Comparison of ENCODE assay signal across 14 mouse cellular contexts in the genomic region with DNA sequence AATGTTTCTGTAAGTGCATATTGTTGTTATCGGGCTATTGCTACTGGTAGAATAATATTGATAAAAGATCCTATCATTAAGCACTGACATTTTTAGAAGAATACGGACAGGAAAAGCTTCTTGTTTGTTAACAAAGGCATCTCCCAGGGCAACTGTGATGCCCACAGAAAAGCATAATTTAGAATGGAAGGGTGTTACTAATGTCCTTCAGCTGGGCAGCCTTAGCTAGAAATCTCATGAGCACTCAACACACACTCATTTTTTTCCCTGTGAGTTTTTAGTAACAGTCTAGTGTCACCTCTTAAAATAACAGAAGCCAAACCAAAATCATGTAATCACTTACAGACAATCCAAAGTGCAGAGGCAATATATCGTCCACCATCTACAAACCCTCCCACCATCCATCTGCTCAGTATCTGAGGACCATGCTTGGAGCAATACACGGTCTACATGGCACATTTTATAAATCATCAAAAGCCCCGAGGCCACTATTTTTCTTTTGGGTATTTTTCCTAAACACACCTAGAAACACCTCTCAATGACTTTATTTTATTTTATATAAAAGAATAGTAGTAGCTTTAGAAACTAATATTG.
"Had no signal": no experiment of that assay in that cellular context is flagged by ENCODE, and none has a peak within 500 bp of the region (broad histone marks: within the 10 kb centered on the region; RNA-seq: fewer than 3 reads in every experiment).

No protein-coding gene starts in this region.

- ATAC-seq: liver, embryonic 12.5 days had no signal

- H3K4me2 ChIP-seq: limb, embryonic 15.5 days; liver, embryonic 12.5 days; lung, embryonic 15.5 days; midbrain, embryonic 11.5 days; midbrain, embryonic 15.5 days had no signal

- H3K9me3 ChIP-seq: limb, embryonic 15.5 days; liver, embryonic 12.5 days; lung, embryonic 15.5 days; midbrain, embryonic 15.5 days had no signal

- H3K27me3 ChIP-seq: limb, embryonic 15.5 days; liver, embryonic 12.5 days; lung, embryonic 15.5 days; midbrain, embryonic 15.5 days had no signal

- DNase-seq: kidney, adult 11 months; kidney, adult 9 months; kidney, postnatal 36 days; retina, postnatal 1 day; right cerebral cortex, postnatal 4 days; spleen, adult 18-20 months; thymus, adult 2 months; thymus, postnatal 25 days had no signal

- H3K27ac ChIP-seq: kidney, postnatal 0 days; limb, embryonic 15.5 days; liver, embryonic 12.5 days; lung, embryonic 15.5 days; midbrain, embryonic 15.5 days had no signal

- H3K4me3 ChIP-seq: limb, embryonic 15.5 days; liver, embryonic 12.5 days; lung, embryonic 15.5 days; midbrain, embryonic 15.5 days had no signal

- H3K36me3 ChIP-seq: limb, embryonic 15.5 days; liver, embryonic 12.5 days; lung, embryonic 15.5 days; midbrain, embryonic 15.5 days had no signal

- H3K9ac ChIP-seq: limb, embryonic 15.5 days; liver, embryonic 12.5 days; lung, embryonic 15.5 days; midbrain, embryonic 15.5 days had no signal

- H3K4me1 ChIP-seq: limb, embryonic 15.5 days; liver, embryonic 12.5 days had no signal
